In genomic region chr15:13231550-13231949, GRCm38 (mm10) we compare ENCODE assay signal across 25 mouse cellular contexts. TPM values are rescaled to one million over a fixed set of nuclear protein-coding genes. Genes with fewer than 3 reads are reported as not detected.
A peak's percentile ranks its signal among the peaks of the same experiment; 100 is the strongest.
DNase-seq lines count a peak whose midpoint lies in the region; ATAC-seq lines count a peak whose summit lies in the region.
"Had no signal": no experiment of that assay in that cellular context is flagged by ENCODE, and none has a peak within 500 bp of the region (broad histone marks: within the 10 kb centered on the region; RNA-seq: fewer than 3 reads in every experiment).

No protein-coding gene starts in this region.

- ATAC-seq in frontal cortex, adult (ENCODE audit: low TSS enrichment), result peak; percentile 16; the same call in 1 of the 2 replicates
- ATAC-seq in midbrain, embryonic 11.5 days (ENCODE audit: low FRiP score), result no peak
- peak; percentile 58; the same call in 1 of the 2 replicates for ATAC-seq in midbrain, embryonic 16.5 days
- ATAC-seq in intestine, embryonic 16.5 days, result no peak
- ATAC-seq: activated CD4-positive, CD25-positive, alpha-beta regulatory T cell, adult 4 months; CD4-positive, CD25-positive, alpha-beta regulatory T cell, adult 4 months; forebrain, embryonic 13.5 days; forebrain, embryonic 15.5 days; Patski had no signal

- H3K27ac ChIP-seq in midbrain, embryonic 11.5 days (ENCODE audit: low read depth, low read length), result no peak overlapping the region
- H3K27ac ChIP-seq in midbrain, embryonic 10.5 days (replicated peaks), result no peak overlapping the region
- 0 out of 2 replicates have a peak overlapping the region, but pooled peaks have one; percentile 29 for H3K27ac ChIP-seq in midbrain, embryonic 16.5 days (ENCODE audit: low read length)
- H3K27ac ChIP-seq in intestine, embryonic 16.5 days (ENCODE audit: low read length), result no peak overlapping the region
- H3K27ac ChIP-seq: embryonic facial prominence, embryonic 10.5 days; embryonic facial prominence, embryonic 12.5 days; forebrain, embryonic 13.5 days; forebrain, embryonic 15.5 days had no signal

- H3K9ac ChIP-seq in midbrain, embryonic 11.5 days (ENCODE audit: low read length), result no peak overlapping the region
- H3K9ac ChIP-seq in midbrain, embryonic 16.5 days (ENCODE audit: low read depth, low read length), result no peak overlapping the region
- no peak overlapping the region for H3K9ac ChIP-seq in intestine, embryonic 16.5 days (ENCODE audit: low read depth, low read length)
- H3K9ac ChIP-seq: embryonic facial prominence, embryonic 12.5 days; forebrain, embryonic 13.5 days; forebrain, embryonic 15.5 days had no signal

- H3K27me3 ChIP-seq in midbrain, embryonic 11.5 days (ENCODE audit: control insufficient read depth, insufficient read depth, low read length), result no peaks in the 10 kb centered on the region
- H3K27me3 ChIP-seq in midbrain, embryonic 10.5 days (ENCODE audit: low read depth, poor library complexity, severe bottlenecking), result no peaks in the 10 kb centered on the region
- no peaks in the 10 kb centered on the region for H3K27me3 ChIP-seq in midbrain, embryonic 16.5 days (ENCODE audit: control insufficient read depth, insufficient read depth, low read depth, low read length)
- H3K27me3 ChIP-seq in intestine, embryonic 16.5 days (replicated peaks; ENCODE audit: control insufficient read depth, insufficient read depth, low read length), result no peaks in the 10 kb centered on the region
- H3K27me3 ChIP-seq: CH12.LX; embryonic facial prominence, embryonic 12.5 days; forebrain, embryonic 13.5 days; forebrain, embryonic 15.5 days; Patski had no signal

- 28% methylated on average over 4 of the region's 4 CpGs for WGBS in midbrain, embryonic 11.5 days
- WGBS in midbrain, embryonic 10.5 days, result 34% methylated on average over 4 of the region's 4 CpGs
- 17% methylated on average over 4 of the region's 4 CpGs for WGBS in midbrain, embryonic 16.5 days
- WGBS in intestine, embryonic 16.5 days, result 34% methylated on average over 4 of the region's 4 CpGs

- H3K4me3 ChIP-seq in midbrain, embryonic 11.5 days (ENCODE audit: low read depth, low read length), result no peak overlapping the region
- H3K4me3 ChIP-seq in midbrain, embryonic 10.5 days, result no peak overlapping the region
- no peak overlapping the region for H3K4me3 ChIP-seq in midbrain, embryonic 16.5 days (ENCODE audit: low read depth, low read length)
- no peak overlapping the region for H3K4me3 ChIP-seq in intestine, embryonic 16.5 days (ENCODE audit: low read length)
- H3K4me3 ChIP-seq: embryonic facial prominence, embryonic 10.5 days; embryonic facial prominence, embryonic 12.5 days; forebrain, embryonic 13.5 days; forebrain, embryonic 15.5 days had no signal

- H3K9me3 ChIP-seq in midbrain, embryonic 11.5 days (ENCODE audit: control insufficient read depth, low read length), result no peaks in the 10 kb centered on the region
- H3K9me3 ChIP-seq in midbrain, embryonic 10.5 days (replicated peaks), result no peaks in the 10 kb centered on the region
- H3K9me3 ChIP-seq in midbrain, embryonic 16.5 days (replicated peaks; ENCODE audit: control insufficient read depth, low read length, poor library complexity, severe bottlenecking), result no peaks in the 10 kb centered on the region
- no peaks in the 10 kb centered on the region for H3K9me3 ChIP-seq in intestine, embryonic 16.5 days (ENCODE audit: control insufficient read depth, low read length)
- H3K9me3 ChIP-seq: embryonic facial prominence, embryonic 10.5 days; embryonic facial prominence, embryonic 12.5 days; forebrain, embryonic 13.5 days; forebrain, embryonic 15.5 days; G1E had no signal

- no peaks in the 10 kb centered on the region for H3K4me1 ChIP-seq in midbrain, embryonic 11.5 days (ENCODE audit: control insufficient read depth, insufficient read depth, low read length)
- peaks cover 8% of the 10 kb centered on the region for H3K4me1 ChIP-seq in midbrain, embryonic 10.5 days
- 0 out of 2 replicates have a peak, but pooled peaks cover 2% of the 10 kb centered on the region for H3K4me1 ChIP-seq in midbrain, embryonic 16.5 days (ENCODE audit: control insufficient read depth, insufficient read depth, low read length)
- no peaks in the 10 kb centered on the region for H3K4me1 ChIP-seq in intestine, embryonic 16.5 days (ENCODE audit: control insufficient read depth, insufficient read depth, low read length)
- H3K4me1 ChIP-seq: embryonic facial prominence, embryonic 12.5 days; forebrain, embryonic 13.5 days; forebrain, embryonic 15.5 days had no signal

- DNase-seq in frontal cortex, adult 2 months (ENCODE audit: extremely low spot score in 1 of 2, low spot score in 1 of 2), result no peak
- DNase-seq in midbrain, embryonic 11.5 days (ENCODE audit: low spot score, missing footprints), result peak; percentile 51
- DNase-seq in midbrain, embryonic 10.5 days (ENCODE audit: low spot score), result no peak
- DNase-seq in brain, adult 2 months (ENCODE audit: low read depth, low spot score), result peak; percentile 16
- DNase-seq in adrenal gland, postnatal 4 days (ENCODE audit: low spot score in 2 of 2), result no peak
- DNase-seq: adrenal gland, adult 8-10 months; adrenal gland, postnatal 14 days; adrenal gland, postnatal 36 days; B cell, adult 2 months; cerebellum, adult 11-12 months; cerebellum, adult 2 months; cerebellum, adult 9-10 months; cerebellum, postnatal 25 days had no signal

- H3K4me2 ChIP-seq in midbrain, embryonic 11.5 days, result no peak overlapping the region
- no peak overlapping the region for H3K4me2 ChIP-seq in midbrain, embryonic 16.5 days (ENCODE audit: low read length)
- no peak overlapping the region for H3K4me2 ChIP-seq in intestine, embryonic 16.5 days (ENCODE audit: low read depth, low read length)
- H3K4me2 ChIP-seq: embryonic facial prominence, embryonic 12.5 days; forebrain, embryonic 13.5 days; forebrain, embryonic 15.5 days had no signal

- H3K36me3 ChIP-seq in midbrain, embryonic 11.5 days (ENCODE audit: control insufficient read depth, insufficient read depth, low read length), result no peaks in the 10 kb centered on the region
- H3K36me3 ChIP-seq in midbrain, embryonic 10.5 days, result no peaks in the 10 kb centered on the region
- H3K36me3 ChIP-seq in midbrain, embryonic 16.5 days (ENCODE audit: control insufficient read depth, insufficient read depth, low read length), result no peaks in the 10 kb centered on the region
- no peaks in the 10 kb centered on the region for H3K36me3 ChIP-seq in intestine, embryonic 16.5 days (ENCODE audit: control insufficient read depth, insufficient read depth, low read length)
- H3K36me3 ChIP-seq: embryonic facial prominence, embryonic 10.5 days; embryonic facial prominence, embryonic 12.5 days; forebrain, embryonic 15.5 days; G1E had no signal

RNA-seq across cellular contexts. Expression of gene Cdh6, which starts 58.1 kb away (rescaled TPM):
- polyA plus RNA-seq in frontal cortex, adult 2 months (2012; rRNA removed), result 8.1 and 8.3 TPM in 2 replicates
- 7.4 and 8.8 TPM in 2 replicates for polyA plus RNA-seq in midbrain, embryonic 11.5 days (2014; fragmentation: Nextera tagmentation; extraction: Ambion mirVana)
- polyA plus RNA-seq in midbrain, embryonic 10.5 days (2016; fragmentation: Nextera tagmentation; extraction: Ambion mirVana), result 11.8 and 15.1 TPM in 2 replicates
- polyA plus RNA-seq in midbrain, embryonic 16.5 days (2015; fragmentation: Nextera tagmentation; extraction: Ambion mirVana), result 18.8 and 19.7 TPM in 2 replicates
- 4.4 and 5.1 TPM in 2 replicates for polyA plus RNA-seq in intestine, embryonic 16.5 days (2015; fragmentation: Nextera tagmentation; extraction: Ambion mirVana)
- total RNA-seq in adrenal gland, postnatal 4 days (2021), result 10 to 100 TPM; 25.1 to 35.3 TPM
- polyA plus RNA-seq: G1E had no signal

Comparison
In these comparisons a context has a peak if more than half of its experiments do, and no peak if none do; other contexts are left out.
1. ATAC-seq: peak in frontal cortex, adult (single experiment) and midbrain, embryonic 16.5 days (single experiment); none in midbrain, embryonic 11.5 days (single experiment) and intestine, embryonic 16.5 days (single experiment).
2. DNase-seq: peak in midbrain, embryonic 11.5 days (single experiment) and brain, adult 2 months (single experiment); none in frontal cortex, adult 2 months (0 of 2), midbrain, embryonic 10.5 days (single experiment) and adrenal gland, postnatal 4 days (0 of 2).